ENCODE assay signal across 8 mouse cellular contexts in the genomic region with DNA sequence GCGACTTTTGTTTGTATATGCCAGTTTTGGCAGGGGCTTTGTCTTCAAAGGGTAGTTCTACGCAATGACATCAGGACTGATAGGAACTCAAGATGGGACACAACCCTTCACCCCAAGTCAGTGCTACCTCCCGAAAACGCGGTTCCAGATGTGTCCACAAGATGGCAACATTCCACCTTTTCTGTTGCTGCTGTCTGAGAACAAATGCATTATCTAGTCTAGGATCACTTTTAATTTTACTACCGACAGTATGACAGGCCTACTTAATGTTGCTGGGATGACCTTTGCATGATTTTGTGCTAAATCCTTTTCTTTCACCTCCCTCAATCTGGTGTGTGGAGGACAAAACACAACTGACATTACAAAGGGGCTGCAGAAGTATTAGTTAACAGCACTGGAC.
A peak's percentile ranks its signal among the peaks of the same experiment; 100 is the strongest.
DNase-seq lines count a peak whose midpoint lies in the region; ATAC-seq lines count a peak whose summit lies in the region.

No protein-coding gene starts in this region.

- H3K36me3 ChIP-seq in liver, embryonic 11.5 days (ENCODE audit: control insufficient read depth, insufficient read depth, low read length): no peaks in the 10 kb centered on the region
- H3K36me3 ChIP-seq in limb, embryonic 10.5 days: no peaks in the 10 kb centered on the region

- H3K27me3 ChIP-seq in liver, embryonic 11.5 days (replicated peaks; ENCODE audit: control insufficient read depth, insufficient read depth, low read length): no peaks in the 10 kb centered on the region
- H3K27me3 ChIP-seq in limb, embryonic 10.5 days (ENCODE audit: low read depth, poor library complexity, severe bottlenecking): no peaks in the 10 kb centered on the region

- H3K4me2 ChIP-seq in liver, embryonic 11.5 days: no peak overlapping the region

- H3K4me1 ChIP-seq in liver, embryonic 11.5 days (replicated peaks; ENCODE audit: control insufficient read depth, insufficient read depth, low read length): no peaks in the 10 kb centered on the region
- H3K4me1 ChIP-seq in limb, embryonic 10.5 days: no peaks in the 10 kb centered on the region

- no peak overlapping the region for H3K4me3 ChIP-seq in liver, embryonic 11.5 days (ENCODE audit: low read depth, low read length)
- no peak overlapping the region for H3K4me3 ChIP-seq in limb, embryonic 10.5 days

- no peak overlapping the region for H3K9ac ChIP-seq in liver, embryonic 11.5 days (ENCODE audit: low read depth, low read length)

- peak; percentile 26 for DNase-seq in liver
- DNase-seq in liver, embryonic 11.5 days (ENCODE audit: low spot score): no peak
- peak; percentile 70 for DNase-seq in adrenal gland, postnatal 10 days
- DNase-seq in embryo, embryonic 9.5 days (ENCODE audit: extremely low spot score): peak; percentile 66
- DNase-seq in kidney, adult 9 months: peak; percentile 50
- DNase-seq in limb, embryonic 10.5 days (ENCODE audit: low spot score): peak; percentile 59
- peak; percentile 55 for DNase-seq in right cerebral cortex, adult 18-20 months
- no peak for DNase-seq in spleen, postnatal 14 days (ENCODE audit: low spot score in 2 of 2)

- no peak for ATAC-seq in liver, embryonic 11.5 days (replicated peaks; ENCODE audit: low FRiP score)

- no peak overlapping the region for H3K27ac ChIP-seq in liver, embryonic 11.5 days (ENCODE audit: low read depth, low read length)
- H3K27ac ChIP-seq in limb, embryonic 10.5 days: no peak overlapping the region

- no peaks in the 10 kb centered on the region for H3K9me3 ChIP-seq in liver, embryonic 11.5 days (ENCODE audit: control insufficient read depth, low read length)
- H3K9me3 ChIP-seq in limb, embryonic 10.5 days (replicated peaks): no peaks in the 10 kb centered on the region

- WGBS in liver, embryonic 11.5 days: 14% methylated on average over 6 of the region's 6 CpGs
- WGBS in limb, embryonic 10.5 days: 15% methylated on average over 6 of the region's 6 CpGs

Comparison
In these comparisons a context has a peak if more than half of its experiments do, and no peak if none do; other contexts are left out.
1. DNase-seq: peak in liver (single experiment), adrenal gland, postnatal 10 days (single experiment), embryo, embryonic 9.5 days (single experiment), kidney, adult 9 months (single experiment), limb, embryonic 10.5 days (single experiment) and right cerebral cortex, adult 18-20 months (single experiment); none in liver, embryonic 11.5 days (single experiment) and spleen, postnatal 14 days (0 of 2).